Mouse (Mus musculus) small intestine, adult 10 weeks (tissue): ENCODE results near the gene Kndc1. TPM values are rescaled to one million over a fixed set of nuclear protein-coding genes. Genes with fewer than 3 reads are reported as not detected.

Experiments used
- polyA plus RNA-seq: library from polyadenylated mRNA; stranded (reverse); fragments of 350-450 nt; fragmentation: Illumina TruSeq; extraction: RNeasy Lipid Tissue Mini Kit (QIAGEN cat#74804); gene quantifications from one replicate; pipeline ENCODE4 v1.2.3, GENCODE M21; 2014; ENCODE audit warnings: low replicate concordance

Kndc1 gene
- polyA plus RNA-seq, result 0.11 TPM

GRCm38 (mm10) chr7:139894655-139895557, at the start of gene Kndc1:
Gene Kndc1, plus strand, starts transcription at chr7:139894696.

GRCm38 (mm10) chr7:139943674-139944281, 49.3 kb downstream of the Kndc1 start, which contains the start of gene Utf1:
Gene Utf1, plus strand, starts transcription at chr7:139943789.

DNA sequence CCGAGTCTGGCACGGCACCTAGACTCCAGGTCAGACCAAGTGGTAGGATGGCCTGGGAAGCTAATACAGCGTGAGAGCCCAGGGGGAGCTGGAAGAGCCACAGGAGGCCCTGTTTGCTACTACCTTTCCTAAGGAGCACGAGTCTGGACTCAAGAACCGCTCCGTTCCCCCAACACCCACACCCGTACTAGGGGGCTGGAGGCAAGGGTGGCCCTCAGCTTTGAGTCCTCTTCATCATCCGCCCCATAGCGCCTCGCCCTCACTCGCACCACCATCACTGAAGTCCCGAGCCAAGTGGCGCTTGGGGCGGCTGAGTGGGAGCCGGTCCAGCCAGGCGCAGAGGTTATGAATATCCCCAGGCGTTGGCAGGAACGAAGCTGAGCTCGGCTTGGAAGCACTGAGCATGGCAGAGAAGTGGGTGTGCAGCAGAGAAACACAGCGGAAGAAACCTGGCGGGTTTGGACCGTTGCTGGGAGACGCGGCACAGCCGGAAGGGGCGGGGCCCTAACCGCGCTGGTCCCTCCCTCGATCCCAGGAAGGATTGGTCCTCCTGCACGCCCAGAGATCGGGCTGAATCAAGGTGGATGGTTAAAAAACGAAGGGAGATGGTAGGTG, 83.9 kb downstream of the Kndc1 start, which contains the start of gene 6430531B16Rik:
Gene 6430531B16Rik (minus strand): TSS at position 478 of the 615 bp plus-strand sequence.

Other genes with a start within 250 kb of the Kndc1 start
- gene Cfap46, start 210.9 kb upstream of the Kndc1 start, polyA plus RNA-seq, result not detected
- gene Adgra1, start 60.5 kb upstream of the Kndc1 start, polyA plus RNA-seq, result not detected
- gene Utf1, start 49.1 kb downstream of the Kndc1 start, polyA plus RNA-seq, result not detected
- gene 6430531B16Rik, start 84.1 kb downstream of the Kndc1 start, polyA plus RNA-seq, result not detected
- 0.11 TPM for gene Adam8, start 97.9 kb downstream of the Kndc1 start, polyA plus RNA-seq
- gene Zfp511, start 141.7 kb downstream of the Kndc1 start, polyA plus RNA-seq, result 7.8 TPM
- gene Tubgcp2, start 142.0 kb downstream of the Kndc1 start, polyA plus RNA-seq, result 4.9 TPM
- not detected for gene Msx3, start 154.4 kb downstream of the Kndc1 start, polyA plus RNA-seq
- not detected for gene Caly, start 187.9 kb downstream of the Kndc1 start, polyA plus RNA-seq
- 108 TPM for gene Prap1, start 198.7 kb downstream of the Kndc1 start, polyA plus RNA-seq
- 54.7 TPM for gene Fuom, start 207.7 kb downstream of the Kndc1 start, polyA plus RNA-seq
- gene Paox, start 221.1 kb downstream of the Kndc1 start, polyA plus RNA-seq, result 2.9 TPM
- gene Echs1, start 221.8 kb downstream of the Kndc1 start, polyA plus RNA-seq, result 65.0 TPM
- gene Mtg1, start 242.9 kb downstream of the Kndc1 start, polyA plus RNA-seq, result 1.1 TPM